Mouse (Mus musculus): ENCODE results near the gene Sdccag8.

Sdccag8 gene

DNA sequence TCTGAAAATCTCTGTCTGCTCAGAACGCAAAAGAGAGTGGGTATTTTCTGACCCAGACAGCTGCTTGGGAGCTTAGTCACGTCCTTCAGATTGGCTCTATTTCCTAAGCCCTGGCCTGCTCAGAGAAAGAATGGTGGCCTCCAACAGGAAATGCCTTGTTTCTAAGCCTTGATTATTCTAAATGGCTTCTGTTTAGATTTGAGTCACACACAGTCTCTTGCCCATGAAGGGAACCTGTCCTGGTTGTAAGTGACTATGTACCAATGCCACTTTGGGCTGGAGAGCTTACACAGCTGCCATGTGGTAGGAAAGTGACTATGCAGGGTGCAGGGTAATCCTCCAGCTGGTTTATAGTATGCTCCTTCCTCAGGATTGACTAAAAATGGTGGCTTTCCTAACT, 199.9 kb downstream of the Sdccag8 start:
- DNase-seq: no peak

DNA sequence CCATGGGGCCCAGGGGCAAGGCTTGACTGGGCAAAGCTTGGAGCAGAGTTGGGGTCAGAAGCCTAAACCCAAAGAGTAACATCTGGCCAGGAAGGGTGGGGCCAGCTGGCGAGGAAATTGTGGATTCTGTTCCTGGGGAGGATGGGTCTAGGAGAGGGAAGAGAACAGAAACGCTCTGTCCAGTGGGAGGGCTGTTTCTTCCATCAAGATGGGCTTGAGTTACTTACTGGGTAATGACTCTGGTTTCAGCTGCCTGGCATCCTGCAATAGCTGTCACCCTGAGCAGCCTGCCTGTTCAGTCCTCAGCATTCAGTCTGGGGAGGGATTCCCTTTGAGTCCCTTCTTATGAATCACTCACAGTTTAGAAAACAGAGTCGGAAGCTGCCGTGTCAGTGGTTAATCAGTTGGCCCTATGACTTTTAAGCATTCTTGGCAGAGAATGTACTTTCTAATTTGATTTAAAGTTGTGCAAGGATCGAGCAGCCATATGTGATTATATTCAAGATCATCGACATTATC, 200.5 kb downstream of the Sdccag8 start:
- no peak for DNase-seq

DNA sequence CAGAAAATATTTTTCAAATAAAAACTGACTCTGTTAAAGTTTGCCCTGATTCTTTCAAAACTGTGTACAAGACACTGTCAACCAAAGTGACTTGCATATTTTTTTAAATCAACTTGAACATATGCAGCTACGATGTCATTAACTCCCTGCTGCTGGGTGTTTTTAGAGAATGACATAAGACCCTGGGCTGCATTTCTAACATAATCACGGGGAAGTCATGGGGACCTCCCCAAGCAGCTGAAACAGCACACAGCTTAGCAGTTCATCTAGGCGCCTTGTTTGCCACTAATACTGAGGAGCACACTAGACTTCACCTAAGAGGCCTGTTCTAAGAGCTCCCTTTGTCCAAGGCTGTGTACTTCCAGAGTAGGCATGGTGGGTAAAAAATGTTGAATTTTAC, 201.5 kb downstream of the Sdccag8 start:
- DNase-seq: no peak

DNA sequence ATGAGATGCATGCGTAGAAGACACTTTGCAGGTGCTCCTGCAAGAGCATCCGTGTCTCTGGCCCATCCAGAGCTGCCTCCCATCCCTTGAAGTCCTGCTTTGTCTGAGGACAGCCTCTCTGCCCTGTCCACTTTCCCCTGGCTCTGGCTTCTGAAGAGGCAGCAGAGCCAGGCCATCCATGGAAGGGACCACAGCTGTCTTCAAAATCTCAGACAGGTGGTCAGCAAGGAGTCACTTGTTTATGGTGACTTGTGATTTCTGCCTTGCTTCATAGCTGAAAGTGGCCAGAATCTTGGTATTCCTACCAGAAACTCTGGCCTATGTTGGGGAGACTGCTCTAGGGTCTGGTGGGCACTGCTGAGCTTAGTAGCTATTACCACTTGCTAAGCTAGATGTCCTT, 202.3 kb downstream of the Sdccag8 start:
- DNase-seq: no peak

DNA sequence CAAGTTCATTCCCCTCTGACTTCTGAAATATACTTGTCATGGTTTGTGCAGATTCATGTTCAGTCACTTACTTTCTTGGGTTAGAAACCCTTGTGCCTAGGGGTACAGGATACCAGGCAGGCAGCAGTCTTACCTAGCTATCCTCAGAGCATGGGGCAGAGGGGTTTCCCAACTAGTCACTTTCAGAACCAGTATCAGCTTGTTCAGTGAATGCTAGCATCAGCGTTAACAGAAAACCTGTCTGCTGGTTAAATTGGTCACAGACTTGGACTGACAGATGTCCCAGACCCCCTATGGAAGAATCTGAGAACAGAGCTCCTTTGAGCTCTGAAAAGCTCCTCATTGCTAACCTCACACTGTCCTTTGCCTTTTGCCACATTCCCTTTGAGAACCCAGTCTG, 204.3 kb downstream of the Sdccag8 start:
- no peak for DNase-seq

DNA sequence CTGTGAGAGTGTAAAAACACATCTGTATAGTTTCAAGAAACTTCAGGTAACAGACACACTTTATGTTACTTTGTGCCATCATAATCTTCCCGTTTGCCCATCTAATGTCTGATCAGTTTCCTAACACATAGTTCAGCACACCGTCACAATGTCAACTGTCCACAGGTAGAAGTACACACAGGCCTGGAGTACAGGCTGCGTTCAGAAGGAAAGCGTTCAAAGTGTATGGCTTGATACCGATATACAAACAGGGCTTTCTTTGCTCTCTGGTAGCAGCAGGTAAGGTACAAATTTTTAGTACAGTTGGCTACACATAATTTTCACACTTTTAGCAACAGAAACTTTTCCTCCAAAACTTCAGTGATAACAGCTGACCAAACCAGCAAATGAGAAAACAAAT, 205.2 kb downstream of the Sdccag8 start:
- no peak for DNase-seq

DNA sequence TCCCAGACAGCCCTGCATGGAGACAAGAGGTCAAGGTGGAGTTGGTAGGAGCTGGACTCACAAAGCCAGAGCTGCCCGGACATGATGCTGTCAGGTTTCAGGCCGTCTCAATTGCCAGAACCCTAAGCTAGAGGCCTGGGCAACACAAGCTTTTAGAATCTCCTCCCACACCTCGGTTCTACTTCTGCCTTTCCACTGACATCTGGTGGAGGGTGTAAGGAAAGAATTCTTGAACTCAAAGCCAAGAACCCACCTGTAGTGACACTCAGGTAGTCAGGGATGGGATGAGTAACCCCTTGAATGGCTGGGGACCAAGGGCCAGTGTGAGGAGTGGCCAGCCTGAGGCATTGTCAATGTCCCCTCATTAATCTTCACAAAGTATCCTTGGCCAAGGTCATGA, 208.3 kb downstream of the Sdccag8 start:
- no peak for DNase-seq

DNA sequence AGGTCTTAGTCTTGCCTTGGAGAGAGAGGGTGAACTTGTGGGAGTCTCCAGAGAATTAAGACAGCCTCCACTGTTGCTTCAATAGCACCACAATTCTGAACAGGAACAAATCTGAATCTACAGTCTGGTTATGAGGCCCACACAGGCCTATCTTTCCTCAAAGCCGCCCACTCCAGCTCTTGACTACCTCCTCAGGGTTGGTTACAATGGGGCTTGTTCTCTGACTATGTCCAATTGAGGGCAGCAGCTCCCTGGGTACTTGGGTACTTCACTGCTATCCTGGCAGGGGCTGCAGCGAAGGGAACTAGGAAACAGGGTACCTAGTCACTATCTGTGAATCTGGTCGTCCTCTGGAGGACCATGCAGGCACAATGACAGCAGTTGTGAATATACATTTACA, 213.2 kb downstream of the Sdccag8 start:
- no peak for DNase-seq

DNA sequence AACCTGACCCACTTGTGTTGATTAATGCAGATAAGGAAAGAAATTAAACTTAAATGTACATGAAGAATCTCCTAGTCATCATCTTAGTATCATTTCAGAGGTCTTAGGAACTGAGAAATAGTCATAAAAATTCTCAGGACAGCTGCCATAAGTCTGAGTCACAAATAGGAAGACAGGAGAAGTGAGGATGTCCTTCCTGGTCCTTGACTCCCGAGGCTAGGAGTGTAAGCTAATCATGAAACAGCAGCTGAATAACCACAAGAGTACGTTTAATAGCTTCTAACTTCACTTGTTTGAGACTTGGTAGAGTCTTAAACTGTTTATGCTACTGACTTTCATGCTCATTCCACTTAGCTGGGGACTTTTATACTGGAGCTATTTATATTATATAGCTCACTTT, 214.6 kb downstream of the Sdccag8 start:
- no peak for DNase-seq

DNA sequence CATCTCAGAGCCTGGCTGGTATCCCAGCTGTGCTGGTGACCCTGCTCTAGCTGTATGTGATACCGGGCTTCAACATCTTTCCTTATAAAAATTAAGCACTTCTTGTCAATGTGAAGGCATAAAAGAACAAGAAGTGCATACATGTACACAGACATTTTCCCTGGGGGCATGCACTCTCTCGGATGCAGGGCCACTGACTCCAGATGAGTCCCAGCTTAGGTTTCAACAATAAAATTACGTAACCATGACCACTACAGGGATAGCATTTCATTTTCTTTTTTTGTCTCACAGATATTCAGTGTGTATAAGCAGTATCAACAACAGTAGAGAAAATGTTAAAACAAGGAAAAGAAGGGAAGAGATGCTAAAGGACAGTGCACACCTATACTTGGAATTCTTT, 216.2 kb downstream of the Sdccag8 start:
- DNase-seq: no peak

DNA sequence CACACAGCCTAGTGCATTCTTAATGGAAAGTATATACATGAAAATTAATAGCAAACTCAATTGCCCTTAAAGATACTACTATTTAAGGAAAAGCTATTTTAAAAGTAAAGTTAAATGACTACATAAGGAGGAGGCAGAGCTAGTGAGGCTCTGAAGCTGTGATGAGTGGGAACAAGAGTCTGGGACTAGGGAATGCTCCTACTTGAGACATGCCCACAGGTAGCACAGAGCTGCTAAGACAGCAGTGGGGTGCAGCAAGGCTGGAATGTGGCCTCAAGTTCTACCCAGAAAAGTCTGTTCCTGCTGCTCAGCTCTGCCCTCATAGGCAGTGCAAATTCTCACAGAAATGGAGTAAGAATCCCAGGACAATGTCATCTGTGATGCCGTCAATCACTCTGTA, 216.7 kb downstream of the Sdccag8 start:
- DNase-seq: no peak

DNA sequence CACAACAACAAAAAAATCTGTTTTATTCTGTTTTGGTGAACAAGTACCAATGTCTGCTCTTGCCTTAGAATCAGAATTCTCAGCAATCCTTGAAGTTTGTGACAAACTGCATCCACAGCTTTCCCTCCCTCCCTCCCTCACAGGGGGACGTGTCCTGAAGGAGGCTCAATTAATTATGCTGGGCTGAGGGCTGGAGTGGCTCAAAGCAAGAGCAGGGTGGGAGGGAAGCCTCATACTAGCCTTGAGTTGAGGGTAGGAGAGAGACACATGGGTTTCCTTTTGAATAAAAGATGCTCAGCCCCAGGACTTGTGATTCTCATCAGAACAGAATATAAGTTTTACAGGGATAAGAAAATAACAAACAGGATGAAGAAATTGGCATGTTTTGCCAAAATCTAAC, 217.8 kb downstream of the Sdccag8 start:
- no peak for DNase-seq

DNA sequence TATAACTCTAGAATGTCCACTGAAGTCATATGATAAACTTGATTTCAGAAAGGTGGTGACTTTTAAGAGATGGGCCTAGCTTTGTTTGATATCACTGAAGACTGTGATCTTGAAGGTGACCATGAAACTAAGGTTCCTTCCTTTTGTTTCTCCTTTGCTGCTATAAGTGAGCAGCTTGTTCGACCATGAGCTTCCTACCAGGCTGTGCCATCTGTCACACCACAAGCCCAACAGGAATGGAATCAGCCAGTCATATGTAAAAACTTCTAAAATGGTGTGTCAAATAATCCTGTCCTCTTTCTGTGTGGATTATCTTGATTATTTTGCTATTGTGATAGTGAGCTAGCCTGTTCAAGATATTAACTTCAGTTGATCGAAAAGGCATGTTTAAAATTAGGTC, 221.0 kb downstream of the Sdccag8 start:
- no peak for DNase-seq

DNA sequence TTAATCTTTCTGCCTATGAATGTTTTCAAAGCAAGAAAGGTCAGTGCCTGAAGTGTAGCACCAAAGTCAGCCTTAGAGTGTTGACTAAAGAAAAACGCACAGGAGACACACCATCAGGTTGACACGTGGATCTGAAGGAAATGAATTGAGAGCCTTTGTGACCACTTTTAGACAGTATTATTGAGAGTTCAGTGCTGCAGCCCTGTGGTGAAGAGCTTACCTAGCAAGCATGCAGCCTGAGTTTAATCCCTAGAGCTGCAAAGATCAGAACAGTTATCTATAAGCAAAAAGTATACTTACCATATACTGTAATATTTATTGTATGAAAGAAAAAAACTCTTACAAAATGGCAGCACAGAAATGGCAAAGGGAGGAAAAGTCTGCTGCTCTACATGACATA, 223.9 kb downstream of the Sdccag8 start:
- DNase-seq: no peak

DNA sequence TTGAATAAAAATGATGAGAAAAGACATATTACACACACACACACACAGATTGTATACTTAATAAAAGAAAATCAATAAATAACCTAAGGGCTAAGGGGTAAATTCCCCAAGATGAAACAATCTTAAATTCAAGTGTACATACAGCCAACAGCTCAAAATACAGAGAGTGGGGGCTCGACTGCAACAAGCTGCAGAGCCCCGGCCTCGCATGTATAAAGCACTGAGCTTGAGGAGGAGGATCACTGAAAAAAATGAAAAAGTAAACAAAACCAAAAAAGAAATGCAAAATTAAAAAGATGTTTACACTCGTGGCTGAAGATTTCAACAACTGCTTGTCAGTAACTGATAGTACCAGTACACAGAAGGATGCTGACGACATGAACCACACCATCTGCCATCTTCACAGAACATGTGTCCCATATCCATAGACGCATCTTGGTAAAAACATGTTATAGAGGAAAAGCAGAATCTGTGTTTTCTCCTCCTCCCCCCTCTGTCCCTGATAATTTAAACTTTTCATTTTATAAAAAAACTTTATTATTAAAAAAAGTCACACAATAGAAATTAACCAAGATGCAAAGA, 224.7 kb downstream of the Sdccag8 start:
- no peak for DNase-seq

DNA sequence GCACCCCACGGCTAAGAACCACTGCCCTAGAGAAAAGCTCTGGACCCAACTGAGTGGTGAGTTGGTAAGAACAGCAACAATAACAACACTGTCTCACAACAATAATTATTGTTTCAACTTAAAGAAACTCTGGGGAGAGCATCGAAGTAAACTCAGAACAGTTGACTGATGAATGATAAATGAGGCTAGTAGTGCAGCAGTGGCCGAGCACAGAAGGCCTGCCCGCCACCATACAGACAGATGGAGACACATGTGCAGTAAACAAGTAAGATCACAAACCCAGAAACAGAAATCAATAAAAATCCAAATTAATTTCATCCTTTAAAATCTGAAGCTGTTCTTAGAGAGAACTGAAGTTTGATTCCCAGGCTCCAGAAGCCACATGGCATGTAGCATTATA, 225.6 kb downstream of the Sdccag8 start:
- no peak for DNase-seq

DNA sequence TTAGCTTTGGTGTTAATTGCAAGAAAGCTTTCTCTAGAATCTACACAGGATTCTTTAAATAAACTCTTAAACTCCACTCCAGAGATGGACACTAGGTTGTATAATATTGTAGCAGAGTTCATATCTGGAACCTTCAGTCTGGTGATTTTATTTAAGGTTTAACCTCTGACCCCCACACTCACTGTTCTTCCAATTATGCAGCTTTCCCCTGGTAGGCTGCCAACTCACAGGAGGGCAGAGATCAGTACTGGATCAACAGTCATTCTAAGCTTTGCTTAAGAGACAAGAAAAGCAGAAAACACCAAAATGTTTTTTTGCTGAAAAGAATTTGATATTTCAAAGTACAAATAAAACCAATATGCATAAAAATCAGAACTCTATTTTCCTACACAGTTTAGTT, 231.4 kb downstream of the Sdccag8 start:
- peak; percentile 15 for DNase-seq

DNA sequence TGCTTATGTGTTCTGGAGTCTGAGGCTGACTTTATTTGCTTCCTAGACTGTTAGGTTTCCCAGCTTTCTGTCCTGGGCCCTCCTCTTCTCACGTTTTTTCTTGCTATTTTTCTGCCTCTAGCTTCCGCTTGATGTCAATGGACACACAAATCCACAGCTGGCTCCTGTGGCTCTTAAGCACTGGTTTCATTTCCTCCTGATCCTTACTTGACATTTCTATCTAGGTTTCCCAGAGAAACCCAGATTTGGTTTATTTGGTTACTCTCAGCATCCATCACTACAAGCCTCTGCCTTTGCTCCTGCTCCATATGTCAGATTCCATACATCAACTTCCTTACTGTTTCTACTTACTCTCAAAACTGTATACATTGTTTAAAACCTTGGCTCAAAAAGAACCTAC, 232.5 kb downstream of the Sdccag8 start:
- DNase-seq: no peak

DNA sequence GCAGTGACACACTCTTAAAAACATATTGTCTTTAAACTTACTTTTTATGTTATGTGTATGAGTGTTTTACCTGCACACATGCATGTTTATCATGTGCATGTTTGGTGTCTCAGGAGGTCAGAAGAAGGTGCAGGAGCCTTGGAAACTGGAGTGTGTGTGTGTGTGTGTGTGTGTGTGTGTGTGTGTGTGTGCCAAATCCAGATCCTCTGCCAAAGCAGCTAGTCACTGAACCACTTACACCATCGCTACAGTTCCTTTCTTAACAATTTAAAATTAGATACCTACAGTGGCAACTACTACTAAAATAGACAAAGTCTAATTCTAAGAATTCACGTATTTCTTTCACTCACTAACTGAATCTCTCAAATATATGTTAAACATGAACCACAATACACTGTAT, 234.3 kb downstream of the Sdccag8 start:
- DNase-seq: no peak

DNA sequence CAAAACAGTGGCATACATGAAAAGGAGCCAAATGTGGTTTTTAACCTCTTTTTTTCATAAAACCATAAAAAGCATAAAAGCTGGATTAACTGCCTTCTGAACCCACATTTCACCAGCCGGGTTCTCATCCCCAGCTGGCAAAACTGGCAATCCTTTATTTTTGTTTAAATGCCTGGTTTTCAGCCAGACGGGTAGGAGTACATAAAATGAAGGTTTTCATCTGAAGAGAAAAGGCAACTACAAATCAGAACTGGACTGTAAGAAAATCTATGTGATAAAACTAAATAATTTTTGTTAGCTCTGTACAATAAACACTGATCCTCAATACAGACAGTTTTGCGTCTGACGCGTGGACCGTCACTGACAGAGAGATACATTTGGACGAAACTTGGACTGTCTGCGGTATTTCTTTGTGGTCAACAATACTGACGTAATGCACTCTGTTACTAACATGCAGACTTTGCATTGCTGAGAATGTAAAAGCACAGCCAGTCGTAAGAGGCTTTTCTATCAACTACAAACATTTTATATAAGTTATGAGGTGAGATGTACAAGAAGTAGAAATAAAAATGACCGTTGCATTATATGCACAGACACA, 237.0 kb downstream of the Sdccag8 start:
- DNase-seq: no peak

DNA sequence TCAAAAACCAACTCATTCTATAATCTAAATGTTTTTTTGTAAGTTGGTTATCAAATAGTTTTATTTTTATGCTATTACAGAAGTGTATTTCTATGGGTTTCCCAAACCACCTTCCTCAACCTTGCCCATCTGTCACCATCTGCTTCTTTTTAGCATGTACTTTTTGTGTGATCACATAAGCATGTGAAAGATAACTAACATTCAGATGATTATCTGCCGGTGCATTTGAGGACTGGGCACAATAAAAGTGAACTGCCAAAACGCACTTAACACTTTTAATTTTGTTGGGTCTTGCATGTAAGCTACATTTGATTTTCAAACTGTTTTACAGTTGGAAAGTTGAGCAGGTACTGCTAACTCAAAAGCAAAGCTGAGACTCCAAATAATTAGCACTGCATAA, 240.4 kb downstream of the Sdccag8 start:
- no peak for DNase-seq

DNA sequence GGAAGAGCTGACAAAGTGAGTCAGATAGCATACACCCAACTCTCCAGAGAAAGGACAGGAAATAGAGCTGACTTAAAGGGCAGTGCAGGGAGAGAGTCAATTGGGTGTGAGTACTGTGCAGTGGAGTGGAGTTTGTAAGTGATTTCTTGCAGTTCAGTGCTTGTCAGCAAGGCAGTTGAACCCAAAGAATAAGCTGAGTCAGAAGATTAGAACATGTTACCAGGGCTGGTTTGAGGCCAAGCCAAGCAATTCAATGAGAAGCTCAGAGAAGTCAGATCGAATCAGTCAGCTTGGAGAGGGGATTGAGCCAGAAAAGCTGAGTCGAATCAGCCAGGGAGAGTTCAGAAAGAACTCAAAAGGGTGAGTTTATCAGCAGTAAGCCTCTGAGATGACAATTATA, 247.3 kb downstream of the Sdccag8 start:
- DNase-seq: no peak

DNA sequence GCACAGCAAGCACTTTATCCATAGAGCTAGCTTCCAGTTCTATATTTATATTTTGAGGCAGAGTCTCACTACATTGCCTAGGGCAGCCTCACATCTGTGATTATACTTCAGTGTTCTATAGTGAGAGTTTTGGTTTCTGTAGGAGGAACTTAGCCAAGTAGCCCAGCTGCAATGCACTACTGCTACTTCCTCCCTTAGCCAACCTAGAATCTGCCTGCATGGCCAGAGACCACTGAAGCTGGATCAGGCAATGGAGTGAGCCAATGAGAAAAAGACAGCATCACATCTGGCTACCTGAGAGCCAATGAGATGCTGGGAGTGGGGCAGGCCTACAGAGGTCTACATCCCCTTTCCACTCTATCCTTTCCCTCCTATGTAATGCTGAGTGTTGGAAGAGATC, 251.3 kb downstream of the Sdccag8 start:
- no peak for DNase-seq

DNA sequence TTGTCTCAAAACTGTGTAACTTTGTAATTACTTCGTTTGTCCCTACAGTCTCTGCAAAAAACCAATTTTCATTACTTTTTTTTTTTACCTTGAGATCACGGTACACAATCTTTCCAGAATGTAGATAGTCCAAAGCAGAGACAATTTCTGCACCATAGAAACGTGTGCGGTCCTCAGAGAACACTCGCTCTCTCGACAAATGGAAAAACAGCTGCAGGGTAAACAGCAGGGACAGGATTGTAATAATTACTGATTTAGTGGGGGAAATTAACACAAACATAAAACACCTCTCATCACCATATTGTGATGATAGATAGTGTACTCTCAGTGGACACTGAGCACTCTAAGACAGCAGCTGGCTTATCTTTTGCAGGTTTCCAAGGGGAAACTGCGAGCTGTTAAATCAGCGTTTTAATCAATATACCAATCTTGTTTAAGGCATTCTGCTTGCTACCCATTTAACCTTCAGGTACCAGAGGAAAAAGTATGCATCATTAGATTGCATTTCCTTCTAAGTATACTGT, 252.7 kb downstream of the Sdccag8 start:
- no peak for DNase-seq

DNA sequence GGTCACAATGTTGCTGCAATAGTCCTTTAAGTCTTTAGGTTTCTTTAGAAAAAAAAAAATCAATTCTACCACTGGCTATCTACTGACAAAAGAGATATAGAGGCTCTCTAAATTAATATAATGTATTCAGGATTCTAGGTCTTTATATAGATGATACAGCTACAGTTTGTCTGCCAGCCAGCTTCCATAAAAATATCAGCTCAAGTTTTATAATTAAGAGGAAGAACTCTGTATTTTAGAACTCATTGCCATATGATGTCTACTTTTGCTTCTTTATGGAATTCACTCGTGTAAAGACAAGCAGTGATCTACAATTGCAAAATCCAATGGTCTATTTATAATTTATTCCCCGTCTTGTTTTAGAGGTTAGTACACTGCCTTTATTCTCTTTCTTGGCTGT, 254.7 kb downstream of the Sdccag8 start:
- DNase-seq: no peak

Measured in liver (tissue).